Mouse (Mus musculus) forebrain, embryonic 13.5 days (tissue): ENCODE data around the gene Smoc2. TPM values are rescaled to one million over a fixed set of nuclear protein-coding genes. Genes with fewer than 3 reads are reported as not detected.

Experiments used
- ATAC-seq: fragments of 200-750 bp; cut with Nextera tagmentation; 2 replicates; pipeline ENCODE4 v1.8.0; 2017
- H3K27ac ChIP-seq: fragments of 300-500 bp; sonication (generic); 2 replicates; pipeline ENCODE4 v1.5.1; 2015; ENCODE audit warnings: inconsistent platforms, mild to moderate bottlenecking, moderate library complexity
- H3K27me3 ChIP-seq: fragments of 300-500 bp; sonication (generic); 2 replicates; pipeline ENCODE4 v1.6.1; 2015; ENCODE audit warnings: mild to moderate bottlenecking, inconsistent platforms
- H3K36me3 ChIP-seq: fragments of 300-500 bp; sonication (generic); 2 replicates; pipeline ENCODE4 v1.6.1; 2015; ENCODE audit warnings: mild to moderate bottlenecking, inconsistent platforms; ENCODE audit not compliant: poor library complexity, severe bottlenecking
- H3K4me1 ChIP-seq: fragments of 300-500 bp; sonication (generic); 2 replicates; pipeline ENCODE4 v1.6.1; 2015; ENCODE audit warnings: inconsistent platforms
- H3K4me2 ChIP-seq: fragments of 300-500 bp; sonication (generic); 2 replicates; pipeline ENCODE4 v1.6.1; 2015; ENCODE audit warnings: inconsistent platforms, mild to moderate bottlenecking, moderate library complexity
- H3K4me3 ChIP-seq: fragments of 300-500 bp; sonication (generic); 2 replicates; pipeline ENCODE4 v1.5.1; 2015; ENCODE audit warnings: mild to moderate bottlenecking, inconsistent platforms
- H3K9ac ChIP-seq: fragments of 300-500 bp; sonication (generic); 2 replicates; pipeline ENCODE4 v1.6.1; 2015; ENCODE audit warnings: mild to moderate bottlenecking, inconsistent platforms
- H3K9me3 ChIP-seq: fragments of 300-500 bp; sonication (generic); replicated peaks from 2 replicates; pipeline ENCODE4 v1.6.1; 2016; ENCODE audit warnings: inconsistent platforms
- WGBS: fragments of 180-500 bp; shearing (Covaris S2); methylation state at CpG from one replicate; pipeline ENCODE4 v1.1.7; 2015; 5-methylcytosine and 5-hydroxymethylcytosine counted together
- polyA plus RNA-seq: library from polyadenylated mRNA; unstranded; fragments of >200 nt; fragmentation: Nextera tagmentation; extraction: Ambion mirVana; gene quantifications from 2 replicates; pipeline ENCODE4 v1.2.1, GENCODE M21; 2015

The Smoc2 gene
- polyA plus RNA-seq, 1 experiment from 2014 or later, result 0.66 TPM

DNA sequence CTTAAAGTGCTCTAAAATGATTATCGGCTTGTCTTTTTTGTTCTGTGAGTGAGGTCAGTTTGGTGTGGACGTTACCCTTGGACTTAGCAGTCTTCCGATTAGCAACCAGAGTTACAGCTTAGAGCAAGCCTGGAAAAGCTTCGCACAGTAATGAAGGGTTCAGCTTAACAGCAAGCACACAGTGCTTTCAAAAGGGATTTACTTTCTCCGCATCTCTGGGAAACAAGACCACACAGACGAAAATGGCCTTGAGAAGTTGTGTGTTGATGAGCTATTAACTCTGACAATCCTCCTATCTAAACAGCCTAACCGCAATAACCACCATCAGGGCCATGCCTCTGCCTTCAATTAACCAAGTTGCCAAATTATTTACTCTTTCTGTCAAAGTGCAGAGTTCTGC lies 46.9 kb downstream of the Smoc2 start:
- no peak overlapping the region for H3K27ac ChIP-seq

DNA sequence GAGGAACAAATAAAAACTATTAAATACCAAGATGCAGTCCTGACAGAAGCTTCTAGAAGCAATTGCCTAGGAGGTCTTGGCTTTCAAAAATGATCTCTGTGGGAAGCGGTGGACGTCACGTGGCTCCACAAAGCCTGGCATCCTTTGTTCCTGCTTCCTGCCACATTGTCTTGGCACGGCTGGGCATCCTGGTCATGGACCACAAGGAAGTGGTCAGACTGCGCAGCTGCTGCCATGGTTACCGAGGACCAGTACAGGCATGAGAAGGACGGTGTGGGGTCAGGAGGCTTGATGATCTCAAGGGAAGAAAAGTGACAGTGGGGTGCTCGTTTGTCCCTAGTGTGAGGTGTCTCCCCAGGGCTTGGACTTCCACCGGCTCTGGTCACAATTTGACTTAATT lies 48.7 kb downstream of the Smoc2 start:
- H3K4me3 ChIP-seq, result no peak overlapping the region
- H3K9ac ChIP-seq, result no peak overlapping the region
- H3K27ac ChIP-seq, result no peak overlapping the region
- no peak for ATAC-seq
- H3K27me3 ChIP-seq, result no peaks in the 10 kb centered on the region
- no peaks in the 10 kb centered on the region for H3K36me3 ChIP-seq
- 65% methylated on average over 9 of the region's 9 CpGs for WGBS
- H3K4me2 ChIP-seq, result no peak overlapping the region
- H3K4me1 ChIP-seq, result no peaks in the 10 kb centered on the region
- H3K9me3 ChIP-seq, result no peaks in the 10 kb centered on the region

More for the DNA sequence above, 46.9 kb downstream of the Smoc2 start:
- H3K4me2 ChIP-seq, result no peak overlapping the region
- H3K36me3 ChIP-seq, result no peaks in the 10 kb centered on the region
- 56% methylated on average over 7 of the region's 7 CpGs for WGBS
- H3K4me3 ChIP-seq, result no peak overlapping the region
- no peaks in the 10 kb centered on the region for H3K4me1 ChIP-seq
- H3K9me3 ChIP-seq, result no peaks in the 10 kb centered on the region
- no peaks in the 10 kb centered on the region for H3K27me3 ChIP-seq
- H3K9ac ChIP-seq, result no peak overlapping the region
- ATAC-seq, result no peak

DNA sequence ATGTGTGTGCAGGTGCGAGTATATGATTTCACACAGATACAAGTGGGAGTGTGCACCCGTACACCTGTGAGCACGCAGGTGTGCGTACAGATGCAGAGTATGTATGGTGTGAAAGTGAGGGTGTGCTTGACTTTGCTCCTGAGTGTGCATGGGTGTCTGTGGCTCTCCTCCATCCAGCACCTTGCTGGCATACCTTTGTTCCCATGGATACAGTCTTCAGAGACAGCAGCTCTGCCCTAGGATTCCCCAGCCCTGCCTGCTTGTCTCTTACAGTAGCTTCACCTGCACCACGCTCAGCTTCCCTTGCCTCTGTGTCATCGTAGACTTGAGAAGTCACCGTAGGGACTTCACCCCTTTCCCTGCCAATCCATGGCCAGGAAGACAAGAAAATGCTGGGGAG lies 51.2 kb downstream of the Smoc2 start:
- Histone ChIP-seq H3K9ac (no peak overlapping the region), H3K4me1 (no peaks in the 10 kb centered on the region), H3K36me3 (no peaks in the 10 kb centered on the region), H3K27me3 (no peaks in the 10 kb centered on the region), H3K4me3 (no peak overlapping the region), H3K4me2 (no peak overlapping the region), H3K27ac (no peak overlapping the region), H3K9me3 (no peaks in the 10 kb centered on the region)
- no peak for ATAC-seq
- 94% methylated on average over 7 of the region's 7 CpGs for WGBS

DNA sequence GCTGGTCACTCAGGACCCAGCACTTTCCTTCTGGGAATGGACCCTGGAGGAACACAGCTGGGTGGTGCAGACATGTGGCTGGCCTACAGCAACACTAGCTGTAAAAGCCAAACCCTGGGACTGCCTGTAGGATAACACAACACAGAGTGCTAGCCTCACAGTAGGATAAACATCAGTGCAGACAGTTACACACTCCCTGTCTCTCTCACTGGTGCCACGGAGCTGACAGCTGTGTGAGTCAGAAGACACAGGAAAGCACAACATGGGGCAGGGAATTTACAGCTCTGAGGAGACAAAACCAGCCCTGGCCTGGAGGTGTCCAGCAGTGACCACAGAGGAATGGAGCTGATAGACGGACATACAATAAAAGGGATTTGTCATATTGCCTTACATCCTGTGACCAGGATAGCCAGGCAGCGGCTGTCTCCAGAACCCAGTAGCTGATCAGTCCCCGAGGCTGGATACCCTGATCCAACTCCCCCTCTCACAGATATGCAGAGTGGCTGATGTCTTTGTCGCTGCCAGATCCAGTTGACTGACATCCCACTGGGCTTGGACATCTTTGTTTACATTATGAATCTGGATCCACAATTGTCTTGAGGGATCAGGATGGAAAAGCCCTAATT lies 60.7 kb downstream of the Smoc2 start:
- Histone ChIP-seq H3K4me1 (no peaks in the 10 kb centered on the region), H3K27me3 (no peaks in the 10 kb centered on the region), H3K36me3 (no peaks in the 10 kb centered on the region), H3K9me3 (no peaks in the 10 kb centered on the region), H3K4me2 (no peak overlapping the region), H3K9ac (no peak overlapping the region), H3K4me3 (no peak overlapping the region), H3K27ac (no peak overlapping the region)
- no peak for ATAC-seq
- 47% methylated on average over 5 of the region's 5 CpGs for WGBS

DNA sequence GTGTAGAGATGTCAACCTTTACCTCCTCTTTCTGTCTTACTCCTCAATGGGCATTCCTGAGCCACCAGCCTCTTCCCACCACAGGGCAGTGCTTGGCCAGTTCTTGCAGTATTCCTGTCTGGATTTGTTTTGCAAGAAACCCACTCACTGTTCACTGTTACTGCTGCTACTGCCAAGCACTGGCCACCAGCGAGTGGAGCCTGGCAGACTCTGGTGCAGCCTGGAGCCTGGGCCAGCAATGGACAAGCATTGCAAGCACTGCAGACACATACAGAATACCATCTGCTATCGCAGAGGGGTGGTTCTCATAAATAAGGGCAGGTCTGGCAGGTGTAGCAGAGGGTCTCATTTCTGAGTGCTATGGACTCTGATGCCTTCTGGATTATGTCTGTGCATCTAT lies 61.4 kb downstream of the Smoc2 start:
- ATAC-seq, result no peak
- Histone ChIP-seq H3K27me3 (no peaks in the 10 kb centered on the region), H3K4me3 (no peak overlapping the region), H3K9me3 (no peaks in the 10 kb centered on the region), H3K27ac (no peak overlapping the region), H3K9ac (no peak overlapping the region), H3K36me3 (no peaks in the 10 kb centered on the region), H3K4me1 (no peaks in the 10 kb centered on the region), H3K4me2 (no peak overlapping the region)
- 84% methylated on average over 2 of the region's 2 CpGs for WGBS

DNA sequence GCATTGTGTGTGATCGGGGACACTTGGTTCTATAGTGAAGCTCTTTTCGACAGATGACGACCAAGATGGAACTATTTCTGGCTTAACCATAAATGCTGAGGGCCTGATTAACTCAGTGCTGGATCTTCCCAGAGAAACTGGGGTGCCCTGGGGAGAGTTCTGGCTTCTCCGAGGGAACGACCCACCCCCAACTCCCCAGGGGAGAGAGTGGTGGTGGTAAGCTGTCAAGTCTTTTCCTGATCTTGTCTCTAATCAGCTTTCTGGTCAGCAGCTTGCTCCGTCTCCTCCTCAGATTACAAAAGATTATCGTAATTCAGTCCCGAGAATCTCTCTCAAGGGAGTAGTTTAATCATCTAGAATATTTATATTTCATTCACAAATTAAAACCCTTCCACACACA lies 63.2 kb downstream of the Smoc2 start:
- no peaks in the 10 kb centered on the region for H3K4me1 ChIP-seq
- no peak overlapping the region for H3K9ac ChIP-seq
- 55% methylated on average over 8 of the region's 8 CpGs for WGBS
- no peak overlapping the region for H3K4me3 ChIP-seq
- H3K27me3 ChIP-seq, result no peaks in the 10 kb centered on the region
- H3K9me3 ChIP-seq, result no peaks in the 10 kb centered on the region
- ATAC-seq, result no peak
- H3K27ac ChIP-seq, result no peak overlapping the region
- no peaks in the 10 kb centered on the region for H3K36me3 ChIP-seq
- H3K4me2 ChIP-seq, result no peak overlapping the region

DNA sequence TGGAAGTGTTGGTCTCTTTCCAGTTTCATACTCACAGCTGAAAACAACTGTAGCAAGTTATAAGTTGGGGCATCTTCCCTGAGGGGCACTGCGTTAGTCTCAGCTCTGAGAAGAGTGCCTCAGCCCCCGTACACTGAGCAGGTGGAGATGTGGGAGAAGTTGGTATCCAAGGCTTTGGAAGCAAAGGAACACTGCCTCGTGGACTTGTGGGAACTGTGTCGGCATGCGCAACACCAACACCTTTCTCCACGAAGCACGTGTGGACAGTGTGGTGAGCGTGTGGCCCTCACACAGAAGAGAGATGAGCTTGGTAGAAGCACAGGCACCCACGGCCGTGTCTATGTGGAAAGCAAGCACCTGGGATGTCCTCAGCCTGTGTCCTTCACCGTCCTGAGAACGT lies 64.1 kb downstream of the Smoc2 start:
- 93% methylated on average over 12 of the region's 12 CpGs for WGBS
- Histone ChIP-seq H3K4me1 (no peaks in the 10 kb centered on the region), H3K36me3 (no peaks in the 10 kb centered on the region), H3K4me3 (no peak overlapping the region), H3K27ac (no peak overlapping the region), H3K4me2 (no peak overlapping the region), H3K9ac (no peak overlapping the region), H3K27me3 (no peaks in the 10 kb centered on the region), H3K9me3 (no peaks in the 10 kb centered on the region)
- ATAC-seq, result no peak

DNA sequence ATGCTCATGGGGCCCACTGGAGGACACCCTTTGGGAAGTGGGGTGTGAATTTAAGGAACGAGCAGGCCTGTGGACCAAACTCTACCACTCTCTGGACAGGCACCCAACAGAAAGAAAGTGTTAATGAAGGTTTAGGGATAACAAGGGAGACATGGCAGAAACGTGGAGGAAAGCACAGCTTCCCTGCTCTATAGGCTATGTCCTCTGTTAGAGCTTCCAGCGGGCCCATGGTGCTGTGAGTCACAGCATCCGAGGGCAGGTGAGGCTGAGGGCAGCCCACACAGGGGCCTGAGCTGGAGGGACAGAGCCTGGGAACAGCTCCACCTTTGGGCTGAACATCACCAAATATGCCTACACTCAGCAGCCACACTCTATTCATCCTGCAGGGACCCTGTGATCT lies 66.2 kb downstream of the Smoc2 start:
- 81% methylated on average over 4 of the region's 4 CpGs for whole genome bisulfite sequencing
- H3K27me3 ChIP-seq, result no peaks in the 10 kb centered on the region
- no peaks in the 10 kb centered on the region for H3K4me1 ChIP-seq
- no peak overlapping the region for H3K27ac ChIP-seq
- H3K4me2 ChIP-seq, result no peak overlapping the region
- no peak for ATAC-seq
- no peaks in the 10 kb centered on the region for H3K9me3 ChIP-seq
- H3K4me3 ChIP-seq, result no peak overlapping the region
- no peak overlapping the region for H3K9ac ChIP-seq
- no peaks in the 10 kb centered on the region for H3K36me3 ChIP-seq

DNA sequence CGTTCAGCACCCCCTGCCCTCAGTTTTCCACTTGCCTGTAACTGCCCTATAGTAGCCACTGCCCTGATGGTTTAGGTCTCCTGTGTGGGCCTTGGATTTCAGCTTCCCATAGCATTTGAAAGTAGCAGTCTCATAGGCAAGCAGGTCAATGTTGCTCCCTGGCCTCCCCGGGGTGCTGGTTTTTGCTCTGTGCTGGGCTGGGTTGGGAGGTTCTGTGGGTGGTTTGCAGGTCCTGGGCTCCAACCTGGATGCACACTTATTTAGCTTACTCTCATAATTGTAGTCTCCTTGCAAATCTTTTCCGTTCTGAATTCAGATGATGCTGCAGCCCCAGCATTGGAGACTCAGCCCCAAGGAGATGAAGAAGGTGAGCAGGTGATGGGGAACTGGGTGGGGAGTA lies 67.6 kb downstream of the Smoc2 start:
- Histone ChIP-seq H3K9me3 (no peaks in the 10 kb centered on the region), H3K4me3 (no peak overlapping the region), H3K36me3 (no peaks in the 10 kb centered on the region), H3K27ac (no peak overlapping the region), H3K27me3 (no peaks in the 10 kb centered on the region), H3K4me1 (no peaks in the 10 kb centered on the region), H3K9ac (no peak overlapping the region), H3K4me2 (no peak overlapping the region)
- ATAC-seq, result no peak
- 83% methylated on average over 3 of the region's 3 CpGs for WGBS

DNA sequence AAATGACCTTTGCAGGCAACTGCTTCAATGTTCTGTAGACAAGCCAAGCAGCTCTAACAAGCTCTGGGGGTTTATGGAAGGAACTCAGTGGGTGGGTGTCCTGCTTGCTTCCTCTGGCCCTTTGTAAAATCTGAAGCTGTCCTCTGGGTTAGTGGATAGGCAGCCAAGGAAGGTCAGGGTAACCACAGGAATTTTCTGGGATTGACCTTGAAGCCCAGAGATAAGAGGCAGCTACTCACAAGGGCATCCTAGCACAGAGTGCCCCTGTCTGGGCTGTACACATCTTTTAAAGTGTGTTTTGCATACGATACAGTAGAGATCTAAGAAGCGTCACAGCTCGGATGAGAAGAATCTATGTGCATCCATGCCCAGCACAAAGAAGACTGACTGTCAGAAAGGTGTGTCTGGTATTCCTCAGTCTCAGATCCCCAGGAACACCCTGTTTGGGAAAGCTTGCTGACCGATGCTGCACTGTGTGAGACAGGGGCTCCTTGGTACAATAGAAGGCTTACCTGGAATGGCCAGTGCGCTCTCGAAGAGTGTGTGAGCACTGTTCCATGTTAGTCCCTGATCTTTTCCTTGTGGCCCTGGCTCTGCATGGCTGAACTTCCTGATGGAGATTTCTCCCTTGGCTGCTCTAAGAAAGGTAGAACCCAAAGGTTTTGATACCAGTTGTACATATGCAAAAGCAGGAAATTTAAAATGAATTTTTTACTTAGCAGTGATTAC lies 69.9 kb downstream of the Smoc2 start:
- 86% methylated on average over 6 of the region's 6 CpGs for WGBS
- Histone ChIP-seq H3K4me1 (no peaks in the 10 kb centered on the region), H3K36me3 (no peaks in the 10 kb centered on the region), H3K27me3 (no peaks in the 10 kb centered on the region), H3K9me3 (no peaks in the 10 kb centered on the region), H3K4me3 (no peak overlapping the region), H3K9ac (no peak overlapping the region), H3K27ac (no peak overlapping the region), H3K4me2 (no peak overlapping the region)
- no peak for ATAC-seq

DNA sequence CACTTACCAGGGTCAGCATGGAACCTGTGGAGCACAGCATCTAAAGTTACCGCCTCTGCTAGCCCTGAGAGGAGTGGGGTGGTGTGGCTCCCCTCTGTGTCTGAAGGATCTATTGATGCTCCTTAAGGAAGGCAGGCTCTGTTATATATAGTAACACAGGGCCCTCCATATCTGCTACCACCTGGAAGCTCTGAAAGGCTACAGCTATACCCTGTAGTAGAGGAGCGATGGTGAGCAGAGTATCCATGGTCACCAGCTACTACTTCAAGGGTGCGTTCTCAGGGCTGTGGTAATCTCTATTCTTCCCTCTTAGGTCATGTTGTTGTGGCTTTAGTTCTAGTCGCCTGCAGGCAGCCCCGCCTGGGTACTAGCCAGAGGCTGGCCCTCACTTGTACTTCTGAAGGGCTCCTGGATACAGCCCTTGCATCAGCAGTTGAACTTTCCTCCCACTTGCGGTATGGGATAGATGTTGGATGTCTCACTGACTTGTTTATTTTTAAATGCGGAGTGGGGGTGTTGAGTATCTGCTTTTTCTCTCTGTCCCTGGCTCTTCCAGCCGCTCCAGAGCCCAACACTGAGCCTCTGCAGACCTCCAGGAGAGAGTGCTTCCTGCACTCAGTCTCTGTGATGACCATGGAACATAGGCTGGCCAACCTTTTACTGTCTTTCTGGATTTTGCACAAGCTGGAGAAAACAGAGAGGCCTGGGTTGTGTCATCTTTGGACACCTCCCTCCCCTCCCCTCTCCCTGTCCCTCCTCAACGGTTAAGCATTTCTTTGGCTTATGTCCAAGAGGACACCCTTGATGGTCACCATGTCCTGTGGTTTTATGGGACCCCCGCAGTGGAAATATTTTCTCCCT lies 74.1 kb downstream of the Smoc2 start:
- Histone ChIP-seq H3K9me3 (no peaks in the 10 kb centered on the region), H3K4me1 (no peaks in the 10 kb centered on the region), H3K4me3 (no peak overlapping the region), H3K27me3 (no peaks in the 10 kb centered on the region), H3K27ac (no peak overlapping the region), H3K4me2 (no peak overlapping the region), H3K9ac (no peak overlapping the region), H3K36me3 (no peaks in the 10 kb centered on the region)
- no peak for ATAC-seq
- WGBS, result 90% methylated on average over 10 of the region's 10 CpGs

DNA sequence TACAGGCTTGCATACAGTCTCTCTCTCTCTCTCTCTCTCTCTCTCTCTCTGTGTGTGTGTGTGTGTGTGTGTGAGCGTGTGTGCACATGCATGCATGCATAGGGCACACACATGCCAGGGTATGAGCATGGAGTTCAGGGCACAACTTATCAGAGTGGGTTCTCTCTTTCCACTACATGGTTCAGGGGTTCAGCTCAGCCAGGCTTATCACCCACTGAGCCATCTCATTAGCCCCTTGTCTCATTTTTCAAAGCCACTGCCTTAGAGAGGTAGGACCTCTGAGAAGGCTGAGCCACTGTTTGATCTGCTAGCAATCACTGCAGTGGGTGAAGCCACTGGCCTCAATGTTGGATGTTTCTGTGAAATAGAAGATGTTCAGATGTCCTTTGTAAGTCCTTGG lies 82.2 kb downstream of the Smoc2 start:
- Histone ChIP-seq H3K36me3 (no peaks in the 10 kb centered on the region), H3K27ac (no peak overlapping the region), H3K9me3 (no peaks in the 10 kb centered on the region), H3K4me1 (no peaks in the 10 kb centered on the region), H3K27me3 (no peaks in the 10 kb centered on the region), H3K4me2 (no peak overlapping the region), H3K9ac (no peak overlapping the region), H3K4me3 (no peak overlapping the region)
- no peak for ATAC-seq
- WGBS, result 100% methylated on average over 1 of the region's 1 CpGs
